In genomic region chr10:69500171-69500860, GRCm38 (mm10) we compare ENCODE assay signal across 8 mouse cellular contexts.
DNase-seq lines count a peak whose midpoint lies in the region; ATAC-seq and TF ChIP-seq lines count a peak whose summit lies in the region.

No protein-coding gene starts in this region.

- 0 out of 2 replicates have a peak, but pooled peaks have one; percentile 58 for ATAC-seq in stomach, embryonic 14.5 days (ENCODE audit: insufficient number of reproducible peaks, insufficient read depth, low FRiP score, low read depth)
- ATAC-seq in stomach, postnatal 0 days (ENCODE audit: low FRiP score, low TSS enrichment) = no peak
- no peak for ATAC-seq in intestine, embryonic 15.5 days

- TF ChIP-seq CTCF in stomach, postnatal 0 days (IDR thresholded peaks at IDR 0.05; ENCODE audit: low read depth) = no peak

- intact Hi-C loops in left cerebral cortex, postnatal 25 days (cut with DNase I) = no loop called here

- no peak overlapping the region for H3K27ac ChIP-seq in stomach, embryonic 14.5 days (ENCODE audit: low read length)
- no peak overlapping the region for H3K27ac ChIP-seq in stomach, postnatal 0 days (replicated peaks)
- H3K27ac ChIP-seq in intestine, embryonic 15.5 days = no peak overlapping the region

- H3K4me3 ChIP-seq in stomach, embryonic 14.5 days (ENCODE audit: low read depth, low read length) = no peak overlapping the region
- H3K4me3 ChIP-seq in stomach, postnatal 0 days (ENCODE audit: low read depth, low read length) = no peak overlapping the region
- H3K4me3 ChIP-seq in intestine, embryonic 15.5 days (replicated peaks) = no peak overlapping the region

- H3K9me3 ChIP-seq in stomach, embryonic 14.5 days (ENCODE audit: control insufficient read depth, low read depth, low read length) = no peaks in the 10 kb centered on the region
- H3K9me3 ChIP-seq in stomach, postnatal 0 days (ENCODE audit: control insufficient read depth, low read length) = no peaks in the 10 kb centered on the region
- no peaks in the 10 kb centered on the region for H3K9me3 ChIP-seq in intestine, embryonic 15.5 days

- peaks cover 3% of the 10 kb centered on the region; the same call in 1 of the 2 replicates for H3K4me1 ChIP-seq in stomach, embryonic 14.5 days (ENCODE audit: control insufficient read depth, insufficient read depth, low read length)
- no peaks in the 10 kb centered on the region for H3K4me1 ChIP-seq in stomach, postnatal 0 days (replicated peaks; ENCODE audit: control insufficient read depth, insufficient read depth)
- no peaks in the 10 kb centered on the region for H3K4me1 ChIP-seq in intestine, embryonic 15.5 days (replicated peaks)

- WGBS in stomach, embryonic 14.5 days = 29% methylated on average over 11 of the region's 11 CpGs
- whole genome bisulfite sequencing in stomach, postnatal 0 days = 40% methylated on average over 11 of the region's 11 CpGs
- WGBS in intestine, embryonic 15.5 days = 43% methylated on average over 11 of the region's 11 CpGs

- H3K4me2 ChIP-seq in stomach, embryonic 14.5 days (replicated peaks; ENCODE audit: low read depth, low read length) = no peak overlapping the region
- no peak overlapping the region for H3K4me2 ChIP-seq in stomach, postnatal 0 days (replicated peaks; ENCODE audit: low read depth)
- no peak overlapping the region for H3K4me2 ChIP-seq in intestine, embryonic 15.5 days (replicated peaks)

- H3K27me3 ChIP-seq in stomach, embryonic 14.5 days (ENCODE audit: control insufficient read depth, insufficient read depth, low read length) = no peaks in the 10 kb centered on the region
- H3K27me3 ChIP-seq in stomach, postnatal 0 days (ENCODE audit: control insufficient read depth, insufficient read depth, low read length) = no peaks in the 10 kb centered on the region
- H3K27me3 ChIP-seq in intestine, embryonic 15.5 days (replicated peaks) = no peaks in the 10 kb centered on the region

- H3K9ac ChIP-seq in stomach, embryonic 14.5 days (replicated peaks; ENCODE audit: low read depth, low read length) = no peak overlapping the region
- H3K9ac ChIP-seq in stomach, postnatal 0 days (ENCODE audit: low read length) = no peak overlapping the region
- H3K9ac ChIP-seq in intestine, embryonic 15.5 days = no peak overlapping the region

- no peaks in the 10 kb centered on the region for H3K36me3 ChIP-seq in stomach, embryonic 14.5 days (ENCODE audit: control insufficient read depth, insufficient read depth, low read length)
- H3K36me3 ChIP-seq in stomach, postnatal 0 days (ENCODE audit: control insufficient read depth, insufficient read depth, low read length) = no peaks in the 10 kb centered on the region
- no peaks in the 10 kb centered on the region for H3K36me3 ChIP-seq in intestine, embryonic 15.5 days

- no peak for TF ChIP-seq EP300 in stomach, postnatal 0 days (optimal IDR thresholded peaks at IDR 0.05)

- peak; percentile 19 to 41 for DNase-seq in cerebellum, postnatal 14 days
- no peak for DNase-seq in cerebellum, adult 11-12 months
- DNase-seq in stomach, postnatal 0 days (ENCODE audit: low spot score) = no peak
- peak; percentile 67 to 85 for DNase-seq in left cerebral cortex, postnatal 25 days (ENCODE audit: low spot score in 2 of 2)
- DNase-seq in natural killer cell, adult 2 months (ENCODE audit: low spot score in 2 of 2) = no peak
- DNase-seq in thymus, postnatal 36 days = no peak

Comparison
In these comparisons a context has a peak if more than half of its experiments do, and no peak if none do; other contexts are left out.
1. DNase-seq: peak in cerebellum, postnatal 14 days (2 of 2) and left cerebral cortex, postnatal 25 days (2 of 2); none in cerebellum, adult 11-12 months (single experiment), stomach, postnatal 0 days (single experiment), natural killer cell, adult 2 months (0 of 2) and thymus, postnatal 36 days (0 of 2).